Mouse (Mus musculus) olfactory bulb, adult 2 months (tissue): ENCODE results near the gene Igsf21.

ENCODE experiments used
- CTCF ChIP-seq: fragments of 200-500 bp; IDR thresholded peaks from 2 replicates; pipeline ENCODE4 v1.5.1; 2012; ENCODE audit warnings: low read depth, mild to moderate bottlenecking, low read length, moderate library complexity; ENCODE audit not compliant: insufficient read depth
- POLR2A ChIP-seq: fragments of 200-500 bp; IDR thresholded peaks from 2 replicates; pipeline ENCODE4 v1.6.1; 2012; ENCODE audit warnings: mild to moderate bottlenecking, low read depth, low read length, moderate library complexity; ENCODE audit not compliant: insufficient read depth

DNA sequence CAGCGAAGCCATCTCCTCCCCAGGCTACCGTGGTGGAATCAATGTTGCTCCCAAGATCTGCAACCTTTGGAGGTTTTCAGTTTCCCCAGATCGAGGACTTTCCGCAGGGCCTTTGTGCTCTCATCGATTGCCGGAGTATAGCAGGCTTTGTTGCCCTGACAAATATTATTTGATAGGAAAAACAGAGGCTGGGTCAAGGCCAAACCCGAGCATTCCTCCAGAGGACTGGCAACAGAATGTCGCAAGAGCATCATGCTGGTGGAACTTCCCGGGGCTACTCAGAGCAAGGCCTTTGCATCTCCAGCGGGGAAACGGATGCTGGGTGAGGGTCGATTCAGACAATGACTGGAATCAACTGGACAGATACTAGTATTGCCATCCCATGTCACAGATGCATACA, 180.6 kb downstream of the Igsf21 start:
- no peak for TF ChIP-seq POLR2A
- TF ChIP-seq CTCF, result no peak
